Mouse (Mus musculus): ENCODE data around the gene Smc1a. TPM values are rescaled to one million over a fixed set of nuclear protein-coding genes. Genes with fewer than 3 reads are reported as not detected.
"Not testable (repeated sequence)": the region's sequence is repeated elsewhere in the genome, so short reads cannot be mapped to it uniquely, and the experiment has no call there.

Smc1a gene
- polyA plus RNA-seq, 1 experiment from 2014 or later = 116 TPM

DNA sequence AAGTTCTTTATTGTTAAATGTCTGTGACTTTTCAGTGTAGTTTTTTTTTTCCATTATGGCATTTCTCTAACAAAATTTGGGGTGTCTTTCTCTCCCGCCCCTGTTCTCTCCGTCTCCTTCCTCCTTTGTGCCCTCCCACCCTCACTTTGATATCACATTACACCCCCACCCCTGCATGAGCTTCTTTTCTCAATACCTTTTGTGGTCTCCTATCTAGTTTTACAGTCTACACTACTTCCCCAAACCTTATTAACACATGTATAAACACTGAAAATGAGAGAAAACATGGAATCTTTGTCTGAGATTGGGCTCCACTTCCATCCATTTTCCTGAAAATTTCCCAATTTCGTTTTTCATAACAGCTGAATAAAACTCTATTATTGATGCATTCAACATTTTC lies 36.3 kb downstream of the Smc1a start:
- ATAC-seq (ENCODE audit: low FRiP score, low read depth) = no peak
- peaks cover 19% of the 10 kb centered on the region for H3K36me3 ChIP-seq
- H3K4me2 ChIP-seq (replicated peaks) = no peak overlapping the region
- no peak overlapping the region for H3K27ac ChIP-seq
- H3K9ac ChIP-seq = no peak overlapping the region
- no peaks in the 10 kb centered on the region for H3K4me1 ChIP-seq
- H3K9me3 ChIP-seq = no peaks in the 10 kb centered on the region
- H3K27me3 ChIP-seq = peaks cover 40% of the 10 kb centered on the region; the same call in 1 of the 2 replicates
- 68% methylated on average over 3 of the region's 3 CpGs for WGBS
- no peak overlapping the region for H3K4me3 ChIP-seq

DNA sequence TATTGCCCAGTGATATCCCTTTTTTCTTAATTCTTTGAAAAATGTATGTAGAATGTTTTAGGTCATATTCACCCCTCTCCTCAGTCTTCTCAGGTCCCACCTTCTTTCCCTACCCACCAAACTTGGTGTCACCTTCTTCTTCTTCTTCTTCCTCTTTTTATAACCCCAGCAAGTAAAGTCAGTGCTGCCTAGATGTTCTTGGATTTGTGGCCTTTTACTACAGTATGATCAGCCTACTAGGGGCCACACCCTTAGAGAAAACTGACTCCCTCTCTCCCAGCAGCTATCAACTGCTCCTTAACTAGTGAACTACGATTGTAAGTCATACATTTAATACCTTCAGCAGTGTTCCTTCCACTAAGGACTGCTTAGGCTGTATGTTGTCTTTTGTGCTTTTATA lies 37.9 kb downstream of the Smc1a start:
- Histone ChIP-seq H3K4me2 (replicated peaks) (no peak overlapping the region), H3K4me1 (no peaks in the 10 kb centered on the region), H3K9ac (no peak overlapping the region), H3K4me3 (no peak overlapping the region), H3K27me3 (peaks cover 46% of the 10 kb centered on the region; the same call in 1 of the 2 replicates), H3K36me3 (peaks cover 19% of the 10 kb centered on the region), H3K9me3 (no peaks in the 10 kb centered on the region), H3K27ac (no peak overlapping the region)
- WGBS = 84% methylated on average over 1 of the region's 1 CpGs
- no peak for ATAC-seq (ENCODE audit: low FRiP score, low read depth)

- no peaks in the 10 kb centered on the region for H3K4me1 ChIP-seq
- WGBS = 76% methylated on average over 2 of the region's 2 CpGs
- no peak overlapping the region for H3K27ac ChIP-seq
- H3K9me3 ChIP-seq = no peaks in the 10 kb centered on the region
- no peak overlapping the region for H3K9ac ChIP-seq
- H3K36me3 ChIP-seq = peaks cover 13% of the 10 kb centered on the region
- H3K27me3 ChIP-seq = peaks cover 51% of the 10 kb centered on the region; the same call in 1 of the 2 replicates
- no peak overlapping the region for H3K4me2 ChIP-seq (replicated peaks)
- H3K4me3 ChIP-seq = no peak overlapping the region
- no peak for ATAC-seq (ENCODE audit: low FRiP score, low read depth)
Measured at GRCm38 (mm10) chrX:152065674-152066073, 49.4 kb downstream of the Smc1a start.

DNA sequence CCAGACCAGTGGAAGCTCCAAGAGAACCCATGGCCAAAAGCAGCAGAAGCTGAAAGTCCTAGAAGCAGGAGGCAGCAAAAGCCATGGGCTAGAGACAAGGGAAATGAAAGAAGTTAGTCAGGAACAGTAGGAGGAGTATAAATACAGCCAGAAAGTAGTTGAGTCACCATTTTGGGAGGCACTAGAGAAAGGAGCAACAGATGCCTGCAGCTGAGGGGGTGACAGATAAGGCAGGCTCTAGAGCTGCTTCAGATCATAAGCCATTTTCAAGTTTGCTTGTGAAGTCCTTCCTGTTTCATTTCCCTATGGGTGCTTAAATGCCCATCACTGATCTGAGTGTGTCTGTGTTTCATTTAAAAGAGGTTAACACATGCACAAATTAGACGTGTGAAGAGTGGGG lies 51.6 kb downstream of the Smc1a start:
- ATAC-seq (ENCODE audit: low FRiP score, low read depth) = no peak
- H3K27me3 ChIP-seq = peaks cover 45% of the 10 kb centered on the region; the same call in 1 of the 2 replicates

GRCm38 (mm10) chrX:152089832-152090614 lies 73.8 kb downstream of the Smc1a start:
- not testable (repeated sequence) for H3K9ac ChIP-seq; H3K4me1 ChIP-seq; H3K9me3 ChIP-seq; H3K27ac ChIP-seq; ATAC-seq (ENCODE audit: low FRiP score, low read depth); H3K4me2 ChIP-seq (replicated peaks); H3K36me3 ChIP-seq; H3K4me3 ChIP-seq
- peaks cover 54% of the 10 kb centered on the region for H3K27me3 ChIP-seq
- WGBS = 34% methylated on average over 7 of the region's 7 CpGs

More for the DNA sequence above, 51.6 kb downstream of the Smc1a start:
- Histone ChIP-seq H3K36me3 (no peaks in the 10 kb centered on the region), H3K4me1 (no peaks in the 10 kb centered on the region), H3K9me3 (no peaks in the 10 kb centered on the region), H3K4me3 (no peak overlapping the region), H3K27ac (no peak overlapping the region), H3K4me2 (replicated peaks) (no peak overlapping the region), H3K9ac (no peak overlapping the region)
- WGBS = 55% methylated on average over 1 of the region's 1 CpGs

GRCm38 (mm10) chrX:152097572-152097971 lies 81.3 kb downstream of the Smc1a start:
- Histone ChIP-seq H3K4me3 (no peak overlapping the region), H3K36me3 (no peaks in the 10 kb centered on the region), H3K27me3 (peaks cover 58% of the 10 kb centered on the region), H3K4me2 (replicated peaks) (no peak overlapping the region), H3K9me3 (no peaks in the 10 kb centered on the region), H3K9ac (no peak overlapping the region), H3K4me1 (no peaks in the 10 kb centered on the region), H3K27ac (no peak overlapping the region)
- ATAC-seq (ENCODE audit: low FRiP score, low read depth) = no peak
- 40% methylated on average over 1 of the region's 1 CpGs for WGBS

Other genes starting within 250 kb of the Smc1a start
- 53.5 and 53.9 TPM in 2 replicates for gene Huwe1, start 215.6 kb upstream of the Smc1a start, polyA plus RNA-seq (2015; fragmentation: Nextera tagmentation; extraction: Ambion mirVana)
- gene Hsd17b10, start 14.6 kb upstream of the Smc1a start, polyA plus RNA-seq (2015; fragmentation: Nextera tagmentation; extraction: Ambion mirVana) = 261 and 274 TPM in 2 replicates
- 2.3 and 2.6 TPM in 2 replicates for gene Ribc1, start 133 bp upstream of the Smc1a start, polyA plus RNA-seq (2015; fragmentation: Nextera tagmentation; extraction: Ambion mirVana)
- gene Iqsec2, start 127.8 kb downstream of the Smc1a start, polyA plus RNA-seq (2015; fragmentation: Nextera tagmentation; extraction: Ambion mirVana) = 2.7 and 2.8 TPM in 2 replicates
- gene Kdm5c, start 216.6 kb downstream of the Smc1a start, polyA plus RNA-seq (2015; fragmentation: Nextera tagmentation; extraction: Ambion mirVana) = 38.2 and 48.4 TPM in 2 replicates

Measured in limb, embryonic 13.5 days (tissue).